Mouse (Mus musculus): Measurements from ENCODE around the gene Ddx50.
"Not testable (repeated sequence)": the region's sequence is repeated elsewhere in the genome, so short reads cannot be mapped to it uniquely, and the experiment has no call there.

Gene Ddx50

DNA sequence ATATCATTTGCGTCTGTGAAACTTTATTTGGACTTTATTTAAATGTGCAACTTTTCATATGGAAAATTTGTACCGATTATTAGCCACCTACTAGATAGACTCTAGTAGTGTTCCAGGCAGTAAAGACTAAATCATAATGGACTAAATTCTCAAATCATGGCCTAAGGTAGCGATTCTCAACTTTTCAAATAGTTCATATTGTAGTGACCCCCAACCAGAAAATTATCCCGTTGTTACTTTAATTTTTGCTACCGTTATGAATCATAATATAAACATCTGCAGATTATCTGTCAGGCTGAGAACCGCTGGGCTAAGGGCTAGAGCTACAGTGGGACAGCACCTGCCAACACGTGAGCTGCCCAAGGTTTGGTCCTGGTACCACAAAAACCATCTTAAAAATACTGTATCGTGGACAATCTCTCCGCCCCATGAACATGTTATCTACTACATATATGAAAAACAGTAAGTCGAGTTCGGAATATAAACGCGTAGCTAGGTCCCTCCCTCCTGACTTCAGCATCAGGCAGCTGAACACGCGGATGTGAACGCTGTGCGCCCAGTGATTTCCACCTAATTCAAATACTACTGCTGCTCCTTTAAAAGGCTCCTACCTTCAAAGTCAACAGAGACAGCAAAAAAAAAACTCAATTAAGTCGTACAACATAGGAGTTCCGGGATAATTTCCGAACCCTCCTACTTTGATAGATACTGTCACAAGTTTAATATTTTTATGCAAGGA lies 49.8 kb downstream of the Ddx50 start:
- DNase-seq (ENCODE audit: low spot score in 2 of 2) = no peak

DNA sequence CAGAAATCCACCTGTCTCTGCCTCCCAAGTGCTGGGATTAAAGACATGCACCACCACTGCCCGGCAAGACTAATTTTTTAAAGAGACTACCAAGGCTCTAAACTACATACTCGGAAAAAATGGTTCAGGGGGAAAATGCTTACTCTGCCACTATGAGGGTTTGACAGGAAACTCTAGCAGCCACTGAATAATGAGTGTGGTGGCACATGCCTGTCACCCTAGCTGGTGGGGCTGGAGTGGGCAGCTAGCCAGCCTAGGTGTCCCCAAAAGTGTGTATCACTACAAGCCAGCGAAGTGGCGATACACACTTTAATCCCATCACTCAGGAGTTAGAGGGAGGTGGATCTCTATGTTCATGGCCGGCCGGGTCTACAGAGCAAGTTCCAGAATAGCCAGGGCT lies 51.0 kb downstream of the Ddx50 start:
- no peak for DNase-seq (ENCODE audit: low spot score in 2 of 2)

DNA sequence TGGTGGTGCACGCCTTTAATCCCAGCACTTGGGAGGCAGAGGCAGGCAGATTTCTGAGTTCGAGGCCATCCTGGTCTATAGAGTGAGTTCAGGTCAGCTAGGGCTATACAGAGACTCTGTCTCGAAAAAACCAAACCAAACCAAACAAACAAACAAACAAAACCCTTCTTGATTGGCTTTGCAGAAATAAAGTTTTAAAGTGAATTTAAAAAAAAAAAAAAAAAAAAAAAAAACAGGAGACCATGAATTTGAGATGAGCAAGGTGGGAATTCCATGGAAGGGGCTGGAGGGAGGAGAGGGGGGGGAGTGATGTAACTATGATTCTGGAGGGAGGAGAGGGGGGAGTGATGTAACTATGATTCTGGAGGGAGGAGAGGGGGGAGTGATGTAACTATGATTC lies 51.7 kb downstream of the Ddx50 start:
- not testable (repeated sequence) for DNase-seq (ENCODE audit: low spot score in 2 of 2)

DNA sequence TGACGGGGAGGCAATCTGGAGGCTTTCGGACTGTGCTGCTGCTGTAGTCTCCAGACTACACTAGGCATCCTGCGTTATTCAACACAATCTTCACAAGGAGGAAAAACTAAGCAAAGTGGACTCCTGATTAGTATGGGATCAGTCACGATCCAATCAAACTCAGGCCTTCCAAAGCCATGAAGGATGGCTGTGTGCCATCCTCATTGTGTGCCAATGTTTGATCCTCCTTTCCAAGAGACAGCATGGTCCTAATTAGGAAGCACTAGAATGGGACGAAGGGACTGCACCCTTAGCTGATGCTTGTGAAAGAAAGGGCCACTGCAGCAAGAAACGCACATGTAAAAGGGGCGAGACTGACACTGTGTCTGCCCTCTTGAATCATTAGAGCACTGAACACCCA lies 58.5 kb downstream of the Ddx50 start:
- no peak for DNase-seq (ENCODE audit: low spot score in 2 of 2)

GRCm38 (mm10) chr10:62590200-62590599 lies 60.8 kb downstream of the Ddx50 start:
- peak; percentile 81 to 83 for DNase-seq (ENCODE audit: low spot score in 2 of 2)

- no peak for DNase-seq (ENCODE audit: low spot score in 2 of 2)
Observed at GRCm38 (mm10) chr10:62588616-62589015, 62.4 kb downstream of the Ddx50 start.

- no peak for DNase-seq (ENCODE audit: low spot score in 2 of 2)
Observed at GRCm38 (mm10) chr10:62583245-62583644, 67.8 kb downstream of the Ddx50 start.

GRCm38 (mm10) chr10:62582701-62583100 lies 68.3 kb downstream of the Ddx50 start:
- DNase-seq (ENCODE audit: low spot score in 2 of 2) = no peak

GRCm38 (mm10) chr10:62582263-62582662 lies 68.8 kb downstream of the Ddx50 start:
- no peak for DNase-seq (ENCODE audit: low spot score in 2 of 2)

DNA sequence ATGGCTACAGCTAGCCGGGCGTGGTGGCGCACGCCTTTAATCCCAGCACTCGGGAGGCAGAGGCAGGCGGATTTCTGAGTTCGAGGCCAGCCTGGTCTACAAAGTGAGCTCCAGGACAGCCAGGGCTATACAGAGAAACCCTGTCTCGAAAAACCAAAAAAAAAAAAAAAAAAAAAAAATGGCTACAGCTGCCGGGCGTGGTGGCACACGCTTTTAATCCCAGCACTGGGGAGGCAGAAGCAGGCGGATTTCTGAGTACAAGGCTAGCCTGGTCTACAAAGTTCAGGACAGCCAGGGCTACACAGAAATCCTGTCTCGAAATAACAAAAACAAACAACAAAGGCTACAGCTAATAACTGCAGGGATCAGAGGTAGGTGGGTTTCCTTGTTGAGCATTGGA lies 71.9 kb downstream of the Ddx50 start:
- DNase-seq (ENCODE audit: low spot score in 2 of 2) = not testable (repeated sequence)

DNA sequence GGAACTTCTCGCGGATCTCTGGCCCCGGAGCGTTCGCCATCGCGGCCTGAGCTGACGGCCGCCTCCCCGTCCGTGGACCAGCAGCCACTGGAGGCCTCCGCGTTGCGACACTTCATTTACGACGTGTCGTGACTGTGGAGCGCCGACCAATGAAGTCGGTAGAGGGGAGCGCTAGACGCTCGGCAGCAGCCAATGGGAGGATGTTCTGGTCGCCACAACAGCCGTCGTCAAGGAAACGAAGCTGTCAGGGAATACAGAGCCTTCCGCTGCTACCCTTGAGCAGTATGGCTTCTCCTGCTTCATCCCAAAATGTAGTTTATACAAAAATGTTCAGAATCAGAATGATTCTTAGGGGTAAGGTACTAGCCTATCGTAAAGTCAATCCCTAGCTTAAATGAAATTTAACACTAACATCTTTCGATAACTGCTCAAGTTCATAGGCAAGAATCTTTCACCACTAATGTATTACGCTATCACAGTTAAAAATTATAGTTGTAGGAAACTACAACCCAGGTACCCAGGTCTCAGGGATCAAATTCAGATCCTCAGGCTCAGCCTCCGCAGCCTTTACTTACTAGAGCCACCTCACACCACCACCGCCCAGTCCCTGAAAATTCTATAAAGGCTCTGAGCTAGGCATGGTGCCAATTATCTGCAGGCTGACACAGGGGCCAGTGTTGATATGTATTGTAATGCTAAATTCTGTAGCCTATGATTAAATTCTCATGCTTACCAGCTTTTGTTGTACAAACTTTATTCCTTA lies 72.5 kb downstream of the Ddx50 start, which contains the start of gene Kif1bp:
Kif1bp (minus strand) TSS at position 120 of the 763 bp plus-strand sequence.
- DNase-seq (ENCODE audit: low spot score in 2 of 2) = peak; percentile 98

GRCm38 (mm10) chr10:62577673-62578337 lies 73.2 kb downstream of the Ddx50 start:
- DNase-seq (ENCODE audit: low spot score in 2 of 2) = no peak

- DNase-seq (ENCODE audit: low spot score in 2 of 2) = no peak
Observed at GRCm38 (mm10) chr10:62575001-62575400, 76.0 kb downstream of the Ddx50 start.

DNA sequence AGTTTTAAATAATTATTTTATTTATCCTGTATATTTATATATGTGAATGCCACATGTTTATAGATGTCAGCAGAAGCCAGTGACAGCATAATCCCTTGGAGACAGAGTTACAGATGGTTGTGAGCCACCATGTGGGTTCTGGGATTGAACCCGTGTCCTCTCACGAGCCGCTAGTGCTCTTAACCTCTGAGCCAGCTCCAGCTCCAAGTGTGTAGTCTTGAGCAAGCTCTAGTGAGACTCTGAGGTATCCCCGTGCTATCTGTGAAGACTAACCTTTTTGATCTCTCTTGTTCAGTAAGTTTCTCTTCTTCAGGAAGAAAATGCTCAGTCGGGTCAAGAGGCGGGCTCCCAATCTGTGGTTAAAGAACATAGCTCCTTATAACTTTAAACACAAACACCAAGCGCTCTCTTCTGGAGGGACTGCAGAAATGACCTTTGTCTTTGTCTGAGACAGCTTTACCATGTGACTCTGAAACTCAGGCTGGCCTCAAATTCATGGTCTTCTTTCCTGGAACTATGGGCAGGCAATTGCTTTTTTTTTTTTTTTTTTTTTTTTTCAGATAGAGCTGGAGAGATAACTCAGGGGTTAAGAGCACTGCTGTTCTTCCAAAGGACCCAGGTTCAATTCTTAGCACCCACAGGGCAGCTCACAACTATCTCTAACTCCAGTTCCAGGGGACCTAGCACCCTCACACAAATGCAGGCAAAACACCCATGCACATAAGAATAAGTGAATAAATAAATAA lies 80.7 kb downstream of the Ddx50 start:
- DNase-seq (ENCODE audit: low spot score in 2 of 2) = no peak

GRCm38 (mm10) chr10:62568861-62569260 lies 82.2 kb downstream of the Ddx50 start:
- DNase-seq (ENCODE audit: low spot score in 2 of 2) = no peak
